Mouse (Mus musculus) liver, embryonic 14.5 days (tissue): Measurements from ENCODE around the gene Kat6b. TPM values are rescaled to one million over a fixed set of nuclear protein-coding genes. Genes with fewer than 3 reads are reported as not detected.
"Not testable (repeated sequence)": the region's sequence is repeated elsewhere in the genome, so short reads cannot be mapped to it uniquely, and the experiment has no call there.

Source experiments
- ATAC-seq: fragments of 200-750 bp; cut with Nextera tagmentation; 2 replicates; pipeline ENCODE4 v1.8.0; 2017; ENCODE audit warnings: moderate number of reproducible peaks, mild to moderate bottlenecking, moderate library complexity; ENCODE audit not compliant: insufficient read depth
- DNase-seq, 3 experiments: peaks; one replicate each; pipeline ENCODE4 v3.0.0-alpha.2; 2012 to 2013; ENCODE audit warnings: low read depth in 3 of 3, low spot score in 3 of 3
- H3K27ac ChIP-seq: fragments of 300-500 bp; sonication (generic); 2 replicates; pipeline ENCODE4 v1.5.1; 2014; ENCODE audit warnings: moderate library complexity, mild to moderate bottlenecking, control low read depth, inconsistent platforms
- H3K27me3 ChIP-seq: fragments of 300-500 bp; sonication (generic); 2 replicates; pipeline ENCODE4 v1.6.1; 2014; ENCODE audit warnings: mild to moderate bottlenecking, low read length, moderate library complexity; ENCODE audit not compliant: control insufficient read depth, insufficient read depth
- H3K36me3 ChIP-seq: fragments of 300-500 bp; sonication (generic); replicated peaks from 2 replicates; pipeline ENCODE4 v1.6.1; 2014; ENCODE audit warnings: low read depth; ENCODE audit not compliant: control insufficient read depth, insufficient read depth
- H3K4me1 ChIP-seq, 2 experiments: fragments of 200-500 bp in 1 of 2; fragments of 300-500 bp in 1 of 2; sonication (generic) in 1 of 2; replicated peaks; 2 replicates each; pipeline ENCODE4 v1.6.1; 2012 to 2014; ENCODE audit warnings: antibody characterized with exemption in 1 of 2, inconsistent platforms in 1 of 2, low read length in 1 of 2; ENCODE audit not compliant: control insufficient read depth in 2 of 2, insufficient read depth in 2 of 2
- H3K4me2 ChIP-seq: fragments of 300-500 bp; sonication (generic); 2 replicates; pipeline ENCODE4 v1.6.1; 2014; ENCODE audit warnings: low read depth, mild to moderate bottlenecking, control low read depth, moderate library complexity
- H3K4me3 ChIP-seq, 2 experiments: fragments of 200-500 bp in 1 of 2; fragments of 300-500 bp in 1 of 2; sonication (generic) in 1 of 2; 2 replicates each; pipeline ENCODE4 v1.5.1; 2012 to 2014; ENCODE audit warnings: low read depth in 2 of 2, low read length in 2 of 2, mild to moderate bottlenecking in 2 of 2, control low read depth in 1 of 2, inconsistent platforms in 1 of 2, moderate library complexity in 1 of 2; ENCODE audit not compliant: insufficient read depth in 1 of 2
- H3K9ac ChIP-seq: fragments of 300-500 bp; sonication (generic); replicated peaks from 2 replicates; pipeline ENCODE4 v1.6.1; 2014; ENCODE audit warnings: mild to moderate bottlenecking, control low read depth, moderate library complexity
- H3K9me3 ChIP-seq: fragments of 300-500 bp; sonication (generic); 2 replicates; pipeline ENCODE4 v1.6.1; 2016; ENCODE audit warnings: low read length, mixed read lengths; ENCODE audit not compliant: control insufficient read depth
- CTCF ChIP-seq: IDR thresholded peaks from 2 replicates; pipeline ENCODE4 v1.5.1; 2016; ENCODE audit warnings: antibody characterized with exemption, low read depth, control low read depth
- EP300 ChIP-seq: IDR thresholded peaks from 2 replicates; pipeline ENCODE4 v1.6.1; 2016; ENCODE audit warnings: antibody characterized with exemption, low read depth
- WGBS: fragments of 180-500 bp; shearing (Covaris S2); extraction: QIAGEN DNeasy Blood & Tissue Kit; methylation state at CpG from one replicate; pipeline ENCODE4 v1.1.7; 2014; ENCODE audit not compliant: insufficient replicate concordance; 5-methylcytosine and 5-hydroxymethylcytosine counted together
- polyA plus RNA-seq, 2 experiments: library from polyadenylated mRNA; depleted of rRNA in 1 of 2; stranded (reverse) in 1 of 2; unstranded in 1 of 2; fragments of >200 nt; fragmentation: Nextera tagmentation in 1 of 2; extraction: Ambion mirVana in 1 of 2; gene quantifications; 2 replicates each; pipeline versions ENCODE4 v1.2.1 to v1.2.3; 2012 to 2014

The Kat6b gene
- polyA plus RNA-seq, 2 experiments: 0.93 to 1.4 TPM

DNA sequence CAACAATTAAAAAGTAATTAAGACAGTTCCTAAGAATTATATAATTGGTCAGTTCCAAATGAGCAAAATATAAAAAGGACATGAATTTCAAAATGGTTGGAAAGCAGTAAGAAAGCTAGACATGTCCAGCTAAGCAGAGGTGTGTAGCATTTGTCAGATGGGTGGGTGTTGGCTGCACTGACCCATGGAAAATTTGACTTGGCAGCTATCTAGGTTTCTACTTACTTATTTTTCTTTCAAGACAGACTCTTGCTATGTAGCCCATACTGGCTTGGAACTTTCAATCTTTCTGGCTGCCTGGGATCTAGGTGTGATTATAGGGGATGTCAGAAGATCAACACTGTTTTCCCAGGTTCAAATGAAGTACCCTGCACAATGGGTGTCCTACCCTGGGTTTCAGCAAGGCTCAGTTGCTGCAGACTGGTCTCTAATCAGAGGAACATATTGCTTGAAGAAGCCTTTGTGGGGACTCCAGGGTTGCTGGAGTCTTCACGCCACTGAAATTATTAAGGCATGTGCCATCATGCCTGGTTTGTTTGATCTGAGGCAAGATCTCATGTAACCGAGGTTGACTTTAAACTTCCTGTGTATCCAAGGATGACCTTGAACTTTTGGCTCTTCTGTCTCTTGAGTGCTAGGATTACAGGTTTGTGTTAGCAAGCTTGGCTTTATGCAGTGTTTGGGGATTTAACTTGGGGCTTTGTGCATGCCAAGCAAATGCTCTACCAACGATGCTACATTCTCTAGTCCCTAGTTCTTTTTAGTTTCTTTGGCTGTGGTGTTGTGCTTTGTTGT lies 28.1 kb downstream of the Kat6b start:
- Histone ChIP-seq H3K36me3 (no peaks in the 10 kb centered on the region), H3K27ac (no peak overlapping the region), H3K4me2 (no peak overlapping the region), H3K27me3 (no peaks in the 10 kb centered on the region), H3K9me3 (no peaks in the 10 kb centered on the region), H3K4me1 (peaks cover 0 to 4% of the 10 kb centered on the region in 2 experiments; a peak in 1 of 4 replicates), H3K4me3 (no peak overlapping the region), H3K9ac (no peak overlapping the region)
- no peak for ATAC-seq
- TF ChIP-seq CTCF: no peak
- no peak for TF ChIP-seq EP300
- DNase-seq: no peak
- WGBS: 63% methylated on average over 3 of the region's 3 CpGs

DNA sequence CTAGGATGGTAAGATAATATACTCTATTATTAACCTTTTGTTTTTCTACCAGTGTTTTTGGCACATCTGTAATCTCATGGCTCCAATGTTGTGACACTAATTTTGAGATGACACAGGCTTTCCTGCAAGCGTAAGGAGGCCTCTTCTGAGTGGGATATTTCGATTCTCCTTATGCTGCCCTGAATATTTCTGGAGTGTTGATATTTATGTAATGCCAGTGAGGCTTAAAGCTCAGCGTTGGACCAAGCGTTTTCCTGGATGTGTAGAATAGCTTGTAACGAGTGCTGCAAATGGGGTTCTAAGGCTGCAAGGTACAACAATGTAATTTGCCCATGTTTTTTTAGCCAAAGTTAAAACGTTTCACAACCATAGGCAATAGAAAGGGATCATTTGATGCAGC lies 30.2 kb downstream of the Kat6b start:
- Histone ChIP-seq H3K36me3 (no peaks in the 10 kb centered on the region), H3K4me1 (peaks cover 0 to 2% of the 10 kb centered on the region in 2 experiments; a peak in 1 of 4 replicates), H3K4me3 (no peak overlapping the region), H3K9me3 (no peaks in the 10 kb centered on the region), H3K9ac (no peak overlapping the region), H3K4me2 (no peak overlapping the region), H3K27ac (no peak overlapping the region), H3K27me3 (no peaks in the 10 kb centered on the region)
- ATAC-seq (no peak), DNase-seq (no peak)
- TF ChIP-seq CTCF: no peak
- TF ChIP-seq EP300: no peak
- 70% methylated on average over 6 of the region's 6 CpGs for WGBS

DNA sequence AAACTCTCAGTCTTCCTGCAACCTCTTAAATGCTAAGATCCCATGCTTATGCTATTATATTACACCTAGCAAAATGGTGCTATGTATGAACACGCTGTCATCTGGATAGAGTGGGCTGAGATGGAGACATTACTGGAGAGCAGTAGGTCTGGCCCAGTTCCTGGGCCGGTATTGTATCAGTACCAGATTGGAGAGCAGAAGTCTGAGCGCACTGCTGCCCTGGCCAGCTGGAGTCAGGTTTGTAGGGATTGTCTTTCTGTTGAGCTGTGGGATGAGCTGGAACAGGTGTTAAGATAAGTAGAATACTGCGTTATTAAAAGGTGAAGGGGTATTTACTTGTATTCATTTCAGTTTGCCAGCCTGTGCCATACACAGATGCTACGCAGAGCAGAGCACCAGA lies 34.3 kb downstream of the Kat6b start:
- Histone ChIP-seq H3K9me3 (no peaks in the 10 kb centered on the region), H3K4me1 (peaks cover 9 to 14% of the 10 kb centered on the region in 2 experiments), H3K36me3 (no peaks in the 10 kb centered on the region; the same call in 1 of the 2 replicates), H3K9ac (no peak overlapping the region), H3K27me3 (no peaks in the 10 kb centered on the region), H3K4me3 (no peak overlapping the region), H3K4me2 (no peak overlapping the region), H3K27ac (no peak overlapping the region)
- DNase-seq (no peak), ATAC-seq (no peak)
- WGBS: 79% methylated on average over 5 of the region's 5 CpGs
- TF ChIP-seq CTCF (no peak), EP300 (no peak)

DNA sequence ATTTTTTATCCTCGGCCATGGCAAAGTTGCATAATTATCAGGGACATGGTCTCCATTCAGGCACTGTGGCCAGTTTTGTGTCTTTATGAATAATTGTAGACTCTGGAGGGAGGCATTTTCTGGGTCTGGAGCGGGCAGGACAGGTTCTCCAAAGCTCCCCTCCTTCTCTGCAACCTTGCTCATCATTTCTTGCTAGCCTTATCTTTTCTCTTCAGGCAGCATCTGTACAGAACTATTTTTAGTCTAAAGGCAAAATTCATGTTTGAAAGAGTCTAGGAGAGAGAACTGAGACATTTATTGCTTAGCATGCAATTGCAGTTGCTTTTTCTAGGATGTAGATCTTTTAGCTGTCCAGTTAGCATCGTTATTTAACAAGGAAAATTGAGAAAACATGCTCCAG lies 38.1 kb downstream of the Kat6b start:
- DNase-seq: peak in 1 of 3 experiments; percentile 19
- WGBS: 34% methylated on average over 3 of the region's 3 CpGs
- H3K4me1 ChIP-seq: peaks cover 15 to 27% of the 10 kb centered on the region in 2 experiments

DNA sequence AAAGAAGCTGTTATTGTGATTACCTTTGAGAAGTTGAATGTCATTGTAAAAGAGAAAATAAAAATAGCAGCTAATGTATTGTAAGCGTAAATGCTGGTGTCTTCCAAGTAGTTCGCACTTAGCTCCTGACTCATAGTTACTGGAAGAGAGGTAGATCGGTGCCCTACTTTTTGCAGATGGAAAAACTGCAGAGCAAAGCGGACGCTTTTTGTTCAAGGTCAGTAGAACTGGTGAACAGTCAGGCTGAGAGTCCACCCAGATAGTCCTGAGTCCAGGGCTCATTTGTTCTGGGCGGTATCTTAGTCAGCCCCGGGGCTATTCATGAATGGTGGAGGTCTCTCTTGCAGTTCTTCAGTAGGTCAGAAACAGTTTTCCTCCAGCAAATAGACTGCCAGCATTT lies 39.3 kb downstream of the Kat6b start:
- Histone ChIP-seq H3K4me1 (peaks cover 15 to 28% of the 10 kb centered on the region in 2 experiments), H3K27me3 (no peaks in the 10 kb centered on the region), H3K36me3 (no peaks in the 10 kb centered on the region; the same call in 1 of the 2 replicates), H3K4me2 (no peak overlapping the region), H3K9me3 (no peaks in the 10 kb centered on the region), H3K4me3 (no peak overlapping the region), H3K27ac (no peak overlapping the region), H3K9ac (no peak overlapping the region)
- DNase-seq: no peak
- no peak for ATAC-seq
- 84% methylated on average over 7 of the region's 7 CpGs for WGBS
- TF ChIP-seq EP300 (no peak), CTCF (no peak)

More for the DNA sequence above, 38.1 kb downstream of the Kat6b start:
- Histone ChIP-seq H3K36me3 (no peaks in the 10 kb centered on the region; the same call in 1 of the 2 replicates), H3K9me3 (no peaks in the 10 kb centered on the region), H3K9ac (no peak overlapping the region), H3K27ac (no peak overlapping the region), H3K4me3 (no peak overlapping the region), H3K27me3 (no peaks in the 10 kb centered on the region), H3K4me2 (peak overlapping the region; percentile 47)
- ATAC-seq: peak; percentile 68
- TF ChIP-seq CTCF (no peak), EP300 (peak; percentile 63)

DNA sequence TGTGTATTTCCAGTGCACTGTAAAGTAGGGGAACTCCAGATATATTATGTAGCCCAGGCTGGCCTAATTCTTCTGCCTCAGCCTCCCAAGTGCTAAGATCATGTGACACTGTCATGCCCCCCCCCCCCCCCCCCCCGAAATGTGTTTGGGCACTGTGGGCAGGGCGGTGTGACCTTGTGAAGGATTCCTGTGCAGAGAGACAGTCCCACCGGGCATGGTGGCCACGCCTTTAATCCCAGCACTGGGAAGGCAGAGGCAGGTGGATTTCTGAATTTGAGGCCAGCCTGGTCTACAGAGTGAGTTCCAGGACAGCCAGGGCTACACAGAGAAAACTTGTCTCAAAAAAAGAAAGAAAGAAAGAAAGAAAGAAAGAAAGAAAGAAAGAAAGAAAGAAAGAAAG lies 40.3 kb downstream of the Kat6b start:
- H3K9ac ChIP-seq, ATAC-seq, H3K36me3 ChIP-seq, DNase-seq, H3K4me3 ChIP-seq, H3K4me2 ChIP-seq, H3K27me3 ChIP-seq, H3K27ac ChIP-seq, H3K9me3 ChIP-seq: not testable (repeated sequence)
- 62% methylated on average over 4 of the region's 4 CpGs for whole genome bisulfite sequencing
- peaks cover 15 to 30% of the 10 kb centered on the region in 2 experiments for H3K4me1 ChIP-seq
